Mouse (Mus musculus): ENCODE results near the gene Max.

- TF ChIP-seq CTCF (IDR thresholded peaks at IDR 0.05; ENCODE audit: control insufficient read depth, insufficient read depth, low read length) (no peak), POLR2A (IDR thresholded peaks at IDR 0.05; ENCODE audit: borderline replicate concordance, control insufficient read depth, low read depth, low read length) (no peak)
Measured at GRCm38 (mm10) chr12:76906278-76906677, 55.7 kb downstream of the Max start.
